Mouse (Mus musculus): ENCODE measurements around the gene Bbs5.

Bbs5 gene

GRCm38 (mm10) chr2:69668414-69668813, 21.4 kb downstream of the Bbs5 start:
- in situ Hi-C loops (cut with MboI, MseI): no loop called here

DNA sequence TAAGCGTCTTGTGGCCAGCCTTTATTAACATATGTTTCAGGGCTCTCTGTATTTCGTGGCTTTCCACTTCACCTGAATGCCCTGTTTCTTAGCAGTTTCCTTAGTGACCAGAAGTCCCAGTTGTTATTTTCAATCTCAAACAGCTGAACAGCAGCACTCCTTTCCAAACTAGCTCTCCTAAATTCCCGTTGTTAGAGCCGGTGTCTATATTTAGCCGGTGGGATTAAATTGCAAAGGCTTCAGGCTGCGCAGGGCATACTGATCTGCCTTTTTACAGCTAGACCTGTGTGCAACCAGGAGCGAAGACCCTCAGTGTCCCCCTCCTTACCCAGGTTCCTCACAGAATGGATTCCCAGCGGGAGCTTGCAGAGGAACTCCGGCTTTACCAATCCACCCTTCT, 22.9 kb downstream of the Bbs5 start, which contains the start of gene Klhl41:
Klhl41 (plus strand) TSS at position 268 of the 400 bp plus-strand sequence.
- in situ Hi-C loops (cut with MboI, MseI): no loop called here

GRCm38 (mm10) chr2:69673723-69674122, 26.8 kb downstream of the Bbs5 start:
- in situ Hi-C loops (cut with MboI, MseI): no loop called here

GRCm38 (mm10) chr2:69675266-69675665, 28.3 kb downstream of the Bbs5 start:
- in situ Hi-C loops (cut with MboI, MseI): loop anchor here in 1 of 2 experiments (5.0 kb wide), 1 partner anchor 38 kb away; no protein-coding TSS in a partner anchor

GRCm38 (mm10) chr2:69676713-69677112, 29.7 kb downstream of the Bbs5 start:
- in situ Hi-C loops (cut with MboI, MseI): loop anchor here in 1 of 2 experiments (5.0 kb wide), 1 partner anchor 39 kb away; no protein-coding TSS in a partner anchor

DNA sequence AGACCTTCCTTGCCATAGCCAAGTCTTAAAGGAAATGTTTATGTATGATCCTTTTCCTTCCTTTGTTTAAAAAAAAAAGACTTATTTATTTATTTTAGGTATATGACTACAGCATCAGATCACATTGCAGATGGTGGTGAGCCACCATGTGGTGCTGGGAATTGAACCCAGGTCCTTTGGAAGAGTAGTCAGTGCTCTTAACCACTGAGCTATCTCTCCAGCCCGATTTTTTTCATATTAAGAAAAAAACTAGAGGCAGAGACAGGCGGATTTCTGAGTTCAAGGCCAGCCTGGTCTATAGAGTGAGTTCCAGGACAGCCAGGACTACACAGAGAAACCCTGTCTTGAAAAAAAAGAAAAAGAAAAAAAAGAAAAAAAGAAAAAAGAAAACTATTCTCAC, 30.2 kb downstream of the Bbs5 start:
- in situ Hi-C loops (cut with MboI, MseI): loop anchor here in 1 of 2 experiments (5.0 kb wide), 1 partner anchor 40 kb away; no protein-coding TSS in a partner anchor

GRCm38 (mm10) chr2:69679990-69680389, 33.0 kb downstream of the Bbs5 start:
- in situ Hi-C loops (cut with MboI, MseI): loop anchor here in 1 of 2 experiments (5.0 kb wide), 1 partner anchor 43 kb away; no protein-coding TSS in a partner anchor

DNA sequence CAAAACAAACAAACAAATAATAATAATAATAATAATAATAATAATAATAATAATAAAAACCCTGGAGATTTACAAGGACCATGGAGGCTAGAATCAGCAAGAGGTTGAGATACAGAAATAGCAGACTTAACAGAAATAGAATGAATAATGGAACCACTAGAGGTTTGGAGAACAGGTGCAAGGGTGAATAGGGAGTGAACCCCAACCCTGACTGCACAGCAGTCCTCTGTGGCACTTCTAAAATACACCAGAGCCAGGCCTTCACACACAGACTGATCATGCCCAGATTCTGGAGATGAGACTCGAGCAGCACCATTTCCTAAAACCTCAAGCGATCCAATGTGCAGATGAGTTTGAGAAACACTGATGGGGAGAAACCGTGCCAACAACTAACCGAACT, 35.0 kb downstream of the Bbs5 start:
- in situ Hi-C loops (cut with MboI, MseI): no loop called here

DNA sequence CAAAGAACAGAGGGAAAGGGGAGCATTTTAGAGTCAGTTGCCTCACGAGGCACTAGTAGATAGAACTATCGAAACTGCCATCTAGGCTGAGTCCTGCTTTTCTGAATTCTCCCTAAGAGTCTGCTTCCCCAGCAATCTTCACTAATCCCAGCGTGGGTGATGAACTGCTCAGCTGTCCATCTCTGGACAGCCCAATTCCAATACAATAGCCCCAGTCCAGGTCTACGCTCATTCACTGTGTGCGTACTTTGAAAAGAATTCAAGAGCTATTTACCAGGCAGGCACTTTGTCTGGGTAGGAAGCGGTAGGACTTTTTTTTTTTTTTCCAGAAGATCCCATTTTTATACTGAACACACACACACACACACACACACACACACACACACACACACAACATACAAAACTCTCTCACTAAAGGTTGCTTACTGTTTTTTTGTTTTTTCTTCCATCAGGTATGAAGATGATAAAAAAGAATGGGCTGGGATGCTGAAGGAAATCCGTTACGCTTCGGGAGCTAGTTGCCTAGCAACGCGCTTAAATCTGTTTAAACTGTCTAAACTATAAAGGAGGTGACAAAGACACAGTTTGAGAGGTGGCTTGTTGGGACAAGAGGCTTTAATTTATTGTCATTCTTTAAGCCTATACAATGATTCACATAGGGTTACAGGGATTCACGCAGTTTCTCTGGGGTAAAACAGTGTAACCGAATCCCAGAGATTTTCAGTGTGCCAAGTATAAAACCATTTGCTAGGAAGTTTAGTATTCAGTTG, 36.2 kb downstream of the Bbs5 start:
- in situ Hi-C loops (cut with MboI, MseI): no loop called here

DNA sequence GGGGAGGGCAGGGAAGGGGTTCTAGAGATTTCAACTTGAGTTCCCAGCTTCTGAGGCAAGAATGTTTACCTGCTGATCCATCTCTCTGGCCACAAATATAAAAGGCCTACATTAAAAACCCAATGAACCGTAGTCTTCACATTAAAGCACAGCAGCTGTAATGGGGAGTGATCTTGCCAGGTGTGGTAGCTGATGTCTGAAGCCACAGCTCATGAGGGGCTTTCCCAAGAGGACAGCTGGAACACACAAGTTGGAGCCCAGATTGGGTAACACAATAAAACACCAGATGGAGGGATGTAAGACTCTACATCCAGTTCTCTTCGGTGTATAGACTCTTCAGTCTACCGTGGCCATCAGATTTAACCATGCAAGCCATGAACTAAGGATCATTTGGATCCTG, 37.5 kb downstream of the Bbs5 start:
- in situ Hi-C loops (cut with MboI, MseI): no loop called here

- in situ Hi-C loops (cut with MboI, MseI): no loop called here
Observed at GRCm38 (mm10) chr2:69690214-69690613, 43.2 kb downstream of the Bbs5 start.

- in situ Hi-C loops (cut with MboI, MseI): no loop called here
Observed at GRCm38 (mm10) chr2:69690843-69691242, 43.9 kb downstream of the Bbs5 start.

DNA sequence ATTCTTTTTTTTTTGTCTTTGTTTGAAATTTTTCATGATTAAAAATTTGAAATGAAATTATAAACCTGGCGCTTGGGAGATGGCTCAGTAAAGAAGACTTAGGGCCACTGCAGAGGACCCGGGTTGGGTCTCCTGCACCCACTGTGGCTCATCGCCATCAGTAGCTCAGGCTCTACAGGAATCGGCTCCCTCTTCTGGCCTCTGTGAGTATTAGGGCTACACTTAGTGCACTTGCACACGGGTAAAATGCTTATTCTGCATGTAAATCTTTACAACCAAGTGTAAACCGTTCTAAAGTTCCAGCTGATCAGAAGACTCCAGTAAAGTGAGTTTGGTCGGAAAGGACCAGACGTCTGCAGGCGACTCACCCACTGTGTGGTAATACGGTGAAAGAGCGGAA, 46.5 kb downstream of the Bbs5 start:
- in situ Hi-C loops (cut with MboI, MseI): no loop called here

- in situ Hi-C loops (cut with MboI, MseI): no loop called here
Observed at GRCm38 (mm10) chr2:69700446-69700845, 53.5 kb downstream of the Bbs5 start.

DNA sequence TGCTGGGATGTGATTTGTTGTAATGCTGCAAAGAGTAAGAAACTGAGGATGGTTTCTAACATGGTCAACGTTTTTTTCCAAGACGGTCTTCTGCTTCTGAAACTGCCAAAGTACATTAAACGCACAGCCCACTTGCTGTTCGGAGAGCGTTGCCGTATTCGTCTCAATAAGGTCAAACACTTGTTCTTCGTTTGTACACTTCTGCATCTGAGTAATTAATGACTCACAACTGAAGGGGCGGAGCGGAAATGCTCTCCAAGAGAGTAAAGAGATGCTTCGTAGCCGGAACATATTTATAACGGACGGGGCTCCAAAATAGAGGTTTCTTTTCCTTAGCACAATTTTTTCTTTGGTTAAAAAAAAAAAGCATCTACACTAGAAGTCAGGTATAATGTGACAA, 65.2 kb downstream of the Bbs5 start:
- in situ Hi-C loops (cut with MboI, MseI): no loop called here

- in situ Hi-C loops (cut with MboI, MseI): no loop called here
Observed at GRCm38 (mm10) chr2:69712981-69713625, 66.1 kb downstream of the Bbs5 start, which contains the start of gene Fastkd1. Gene Fastkd1, minus strand, starts transcription at chr2:69713516.

DNA sequence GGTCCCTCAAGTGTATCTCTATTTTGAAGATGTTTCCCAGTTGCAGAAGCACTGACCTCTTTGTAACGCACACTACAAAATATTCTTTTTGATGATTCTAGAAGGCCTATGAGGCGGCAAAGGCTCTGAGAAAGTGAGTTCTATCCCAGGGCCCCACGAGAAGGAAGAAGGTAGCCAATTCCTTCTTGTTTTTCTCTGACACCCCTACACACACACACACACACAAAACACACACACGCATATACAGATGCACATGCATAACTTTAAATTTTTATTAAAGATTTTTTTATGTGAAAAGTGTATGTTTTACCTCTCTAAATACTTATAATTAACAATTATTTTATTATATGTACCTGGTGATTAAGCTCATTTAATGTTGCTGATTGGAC, 66.6 kb downstream of the Bbs5 start:
- in situ Hi-C loops (cut with MboI, MseI): no loop called here

DNA sequence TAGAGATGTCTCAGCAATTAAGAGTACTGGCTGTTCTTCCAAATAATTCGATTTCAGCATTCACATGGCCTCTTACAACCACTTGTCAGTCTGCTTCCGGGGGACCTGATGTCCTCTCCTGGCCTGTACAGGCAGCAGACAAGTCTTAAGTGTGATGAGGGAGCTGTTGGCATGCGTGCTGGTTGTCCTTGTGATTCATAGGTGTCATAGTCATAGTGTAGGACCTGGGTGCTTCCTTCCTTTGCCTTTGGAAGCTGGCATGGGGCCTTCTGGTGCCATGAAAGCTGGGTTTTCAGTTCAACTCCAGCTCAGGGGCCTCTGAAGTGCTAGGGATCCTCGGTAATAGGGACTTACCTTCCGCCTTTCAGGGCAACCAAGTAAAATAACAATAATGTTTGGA, 67.2 kb downstream of the Bbs5 start:
- in situ Hi-C loops (cut with MboI, MseI): no loop called here

DNA sequence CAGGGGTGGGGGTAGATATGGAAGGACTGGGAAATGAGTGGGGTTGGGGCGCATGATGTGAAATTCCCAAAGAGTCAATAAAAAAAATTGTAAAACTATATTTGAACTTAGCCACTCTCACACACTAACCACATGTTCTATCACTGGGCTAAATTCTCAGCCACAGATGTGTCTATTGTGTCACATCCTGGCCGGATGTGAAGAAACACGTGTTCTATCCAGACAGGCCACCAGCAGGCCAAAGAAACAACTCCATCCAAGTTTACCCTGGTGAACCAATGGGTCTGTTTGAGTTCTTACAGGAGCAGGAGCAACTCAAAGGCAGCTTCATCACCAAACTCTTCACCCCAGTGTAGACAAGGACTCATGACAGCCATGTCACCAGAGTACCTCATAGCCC, 69.5 kb downstream of the Bbs5 start:
- in situ Hi-C loops (cut with MboI, MseI): no loop called here
